Mouse (Mus musculus) bone marrow macrophage, adult 2 months (primary cell): Measurements from ENCODE around the gene Gm49416.

Source experiments
- CTCF ChIP-seq: IDR thresholded peaks from 2 replicates; pipeline ENCODE4 v1.5.1; 2012; ENCODE audit warnings: low read depth, mild to moderate bottlenecking, low read length, moderate library complexity
- POLR2A ChIP-seq: IDR thresholded peaks from 2 replicates; pipeline ENCODE4 v1.6.1; 2012; ENCODE audit warnings: mild to moderate bottlenecking, low read depth, low read length, borderline replicate concordance

GRCm38 (mm10) chr19:8864265-8864664, 24.5 kb upstream of the Gm49416 start:
- TF ChIP-seq POLR2A (no peak), CTCF (no peak)
